Mouse (Mus musculus): ENCODE data around the gene Sltm. TPM values are rescaled to one million over a fixed set of nuclear protein-coding genes. Genes with fewer than 3 reads are reported as not detected.
"Not testable (repeated sequence)": the region's sequence is repeated elsewhere in the genome, so short reads cannot be mapped to it uniquely, and the experiment has no call there.

The Sltm gene
- polyA plus RNA-seq, 1 experiment, result 34.5 TPM

- Histone ChIP-seq H3K4me1 (ENCODE audit: control insufficient read depth, insufficient read depth, low read length) (no peaks in the 10 kb centered on the region), H3K4me3 (ENCODE audit: control insufficient read depth, low read depth, low read length) (no peak overlapping the region), H3K36me3 (ENCODE audit: control insufficient read depth, insufficient read depth, low read length) (no peaks in the 10 kb centered on the region), H3K27ac (ENCODE audit: control insufficient read depth, insufficient read depth, low read depth, low read length) (no peak overlapping the region), H3K27me3 (ENCODE audit: control insufficient read depth, insufficient read depth, low read length) (no peaks in the 10 kb centered on the region)
- TF ChIP-seq CTCF (IDR thresholded peaks at IDR 0.05; ENCODE audit: control insufficient read depth, insufficient read depth, insufficient replicate concordance, low read depth, low read length) (no peak), POLR2A (IDR thresholded peaks at IDR 0.05; ENCODE audit: control insufficient read depth, low read depth, low read length) (no peak)
Observed at GRCm38 (mm10) chr9:70524366-70524765, 18.2 kb upstream of the Sltm start.

- Histone ChIP-seq H3K36me3 (ENCODE audit: control insufficient read depth, insufficient read depth, low read length) (no peaks in the 10 kb centered on the region), H3K27me3 (ENCODE audit: control insufficient read depth, insufficient read depth, low read length) (no peaks in the 10 kb centered on the region), H3K27ac (ENCODE audit: control insufficient read depth, insufficient read depth, low read depth, low read length) (no peak overlapping the region), H3K4me3 (ENCODE audit: control insufficient read depth, low read depth, low read length) (no peak overlapping the region), H3K4me1 (ENCODE audit: control insufficient read depth, insufficient read depth, low read length) (no peaks in the 10 kb centered on the region)
- no peak for TF ChIP-seq POLR2A (IDR thresholded peaks at IDR 0.05; ENCODE audit: control insufficient read depth, low read depth, low read length)
- no peak for TF ChIP-seq CTCF (IDR thresholded peaks at IDR 0.05; ENCODE audit: control insufficient read depth, insufficient read depth, insufficient replicate concordance, low read depth, low read length)
Observed at GRCm38 (mm10) chr9:70533328-70533727, 9.2 kb upstream of the Sltm start.

GRCm38 (mm10) chr9:70541584-70541983, 970 bp upstream of the Sltm start:
- H3K27ac ChIP-seq (ENCODE audit: control insufficient read depth, insufficient read depth, low read depth, low read length), result peak overlapping the region; percentile 99
- TF ChIP-seq POLR2A (IDR thresholded peaks at IDR 0.05; ENCODE audit: control insufficient read depth, low read depth, low read length), result no peak; the same call in 1 of the 2 replicates
- no peak for TF ChIP-seq CTCF (IDR thresholded peaks at IDR 0.05; ENCODE audit: control insufficient read depth, insufficient read depth, insufficient replicate concordance, low read depth, low read length)
- H3K4me1 ChIP-seq (ENCODE audit: control insufficient read depth, insufficient read depth, low read length), result no peaks in the 10 kb centered on the region; the same call in 1 of the 2 replicates
- H3K27me3 ChIP-seq (ENCODE audit: control insufficient read depth, insufficient read depth, low read length), result no peaks in the 10 kb centered on the region
- H3K36me3 ChIP-seq (ENCODE audit: control insufficient read depth, insufficient read depth, low read length), result peaks cover 2% of the 10 kb centered on the region
- peak overlapping the region; percentile 98 for H3K4me3 ChIP-seq (ENCODE audit: control insufficient read depth, low read depth, low read length)

GRCm38 (mm10) chr9:70543048-70543880, 710 bp downstream of the Sltm start:
- peak overlapping the region; percentile 94 for H3K27ac ChIP-seq (ENCODE audit: control insufficient read depth, insufficient read depth, low read depth, low read length)
- H3K4me3 ChIP-seq (ENCODE audit: control insufficient read depth, low read depth, low read length), result peak overlapping the region; percentile 98
- no peaks in the 10 kb centered on the region; the same call in 1 of the 2 replicates for H3K4me1 ChIP-seq (ENCODE audit: control insufficient read depth, insufficient read depth, low read length)
- H3K36me3 ChIP-seq (ENCODE audit: control insufficient read depth, insufficient read depth, low read length), result peaks cover 3% of the 10 kb centered on the region
- TF ChIP-seq POLR2A (IDR thresholded peaks at IDR 0.05; ENCODE audit: control insufficient read depth, low read depth, low read length) (peak; percentile 54; the same call in 1 of the 2 replicates), CTCF (IDR thresholded peaks at IDR 0.05; ENCODE audit: control insufficient read depth, insufficient read depth, insufficient replicate concordance, low read depth, low read length) (no peak)
- H3K27me3 ChIP-seq (ENCODE audit: control insufficient read depth, insufficient read depth, low read length), result no peaks in the 10 kb centered on the region

- peak overlapping the region; percentile 54; the same call in 1 of the 2 replicates for H3K4me3 ChIP-seq (ENCODE audit: control insufficient read depth, low read depth, low read length)
- H3K36me3 ChIP-seq (ENCODE audit: control insufficient read depth, insufficient read depth, low read length), result peaks cover 3% of the 10 kb centered on the region
- H3K27me3 ChIP-seq (ENCODE audit: control insufficient read depth, insufficient read depth, low read length), result no peaks in the 10 kb centered on the region
- no peak overlapping the region for H3K27ac ChIP-seq (ENCODE audit: control insufficient read depth, insufficient read depth, low read depth, low read length)
- no peaks in the 10 kb centered on the region; the same call in 1 of the 2 replicates for H3K4me1 ChIP-seq (ENCODE audit: control insufficient read depth, insufficient read depth, low read length)
- TF ChIP-seq CTCF (IDR thresholded peaks at IDR 0.05; ENCODE audit: control insufficient read depth, insufficient read depth, insufficient replicate concordance, low read depth, low read length) (no peak), POLR2A (IDR thresholded peaks at IDR 0.05; ENCODE audit: control insufficient read depth, low read depth, low read length) (no peak)
Observed at GRCm38 (mm10) chr9:70543985-70544384, 1.4 kb downstream of the Sltm start.

- H3K4me1 ChIP-seq (ENCODE audit: control insufficient read depth, insufficient read depth, low read length), result no peaks in the 10 kb centered on the region; the same call in 1 of the 2 replicates
- H3K27ac ChIP-seq (ENCODE audit: control insufficient read depth, insufficient read depth, low read depth, low read length), result no peak overlapping the region
- H3K4me3 ChIP-seq (ENCODE audit: control insufficient read depth, low read depth, low read length), result peak overlapping the region; percentile 44
- H3K27me3 ChIP-seq (ENCODE audit: control insufficient read depth, insufficient read depth, low read length), result no peaks in the 10 kb centered on the region
- peaks cover 3% of the 10 kb centered on the region for H3K36me3 ChIP-seq (ENCODE audit: control insufficient read depth, insufficient read depth, low read length)
- TF ChIP-seq CTCF (IDR thresholded peaks at IDR 0.05; ENCODE audit: control insufficient read depth, insufficient read depth, insufficient replicate concordance, low read depth, low read length) (no peak), POLR2A (IDR thresholded peaks at IDR 0.05; ENCODE audit: control insufficient read depth, low read depth, low read length) (no peak)
Observed at GRCm38 (mm10) chr9:70544831-70545230, 2.3 kb downstream of the Sltm start.

GRCm38 (mm10) chr9:70546576-70546975, 4.0 kb downstream of the Sltm start:
- H3K27ac ChIP-seq (ENCODE audit: control insufficient read depth, insufficient read depth, low read depth, low read length); H3K4me3 ChIP-seq (ENCODE audit: control insufficient read depth, low read depth, low read length); H3K4me1 ChIP-seq (ENCODE audit: control insufficient read depth, insufficient read depth, low read length); H3K36me3 ChIP-seq (ENCODE audit: control insufficient read depth, insufficient read depth, low read length); H3K27me3 ChIP-seq (ENCODE audit: control insufficient read depth, insufficient read depth, low read length): not testable (repeated sequence)
